Mouse (Mus musculus) limb, embryonic 14.5 days (tissue): Measurements from ENCODE around the gene Lmln. TPM values are rescaled to one million over a fixed set of nuclear protein-coding genes. Genes with fewer than 3 reads are reported as not detected.

Experiments used
- ATAC-seq: fragments of 200-750 bp; cut with Nextera tagmentation; 2 replicates; pipeline ENCODE4 v1.8.0; 2017; ENCODE audit warnings: low read depth, moderate number of reproducible peaks, moderate TSS enrichment; ENCODE audit not compliant: low FRiP score
- DNase-seq: peaks from one replicate; pipeline ENCODE4 v3.0.0-alpha.2; 2015; ENCODE audit warnings: low spot score
- H3K27ac ChIP-seq: fragments of 300-500 bp; sonication (generic); replicated peaks from 2 replicates; pipeline ENCODE4 v1.5.1; 2014; ENCODE audit warnings: low read depth, mild to moderate bottlenecking, low read length, moderate library complexity, mixed read lengths
- H3K27me3 ChIP-seq: fragments of 300-500 bp; sonication (generic); 2 replicates; pipeline ENCODE4 v1.6.1; 2014; ENCODE audit warnings: low read length, mixed read lengths; ENCODE audit not compliant: control insufficient read depth, insufficient read depth
- H3K36me3 ChIP-seq: fragments of 300-500 bp; sonication (generic); 2 replicates; pipeline ENCODE4 v1.6.1; 2014; ENCODE audit warnings: mild to moderate bottlenecking, low read length, moderate library complexity, mixed read lengths; ENCODE audit not compliant: control insufficient read depth, insufficient read depth
- H3K4me1 ChIP-seq: fragments of 300-500 bp; sonication (generic); 2 replicates; pipeline ENCODE4 v1.6.1; 2014; ENCODE audit warnings: antibody characterized with exemption, low read length, mixed read lengths; ENCODE audit not compliant: control insufficient read depth, insufficient read depth
- H3K4me2 ChIP-seq: fragments of 300-500 bp; sonication (generic); replicated peaks from 2 replicates; pipeline ENCODE4 v1.6.1; 2014; ENCODE audit warnings: low read depth, mild to moderate bottlenecking, low read length, moderate library complexity; ENCODE audit not compliant: severe bottlenecking
- H3K4me3 ChIP-seq: fragments of 300-500 bp; sonication (generic); replicated peaks from 2 replicates; pipeline ENCODE4 v1.5.1; 2014; ENCODE audit warnings: low read length
- H3K9ac ChIP-seq: fragments of 300-500 bp; sonication (generic); 2 replicates; pipeline ENCODE4 v1.6.1; 2014; ENCODE audit warnings: mild to moderate bottlenecking, low read depth, low read length, moderate library complexity; ENCODE audit not compliant: severe bottlenecking
- H3K9me3 ChIP-seq: fragments of 300-500 bp; sonication (generic); 2 replicates; pipeline ENCODE4 v1.6.1; 2016; ENCODE audit warnings: low read length; ENCODE audit not compliant: control insufficient read depth
- POLR2A ChIP-seq: fragments of 200-500 bp; IDR thresholded peaks from 2 replicates; pipeline ENCODE4 v1.8.0; 2012; ENCODE audit warnings: inconsistent platforms, mild to moderate bottlenecking, moderate library complexity, borderline replicate concordance; ENCODE audit not compliant: insufficient read depth, insufficient read length; ENCODE audit errors: extremely low read depth
- WGBS: fragments of 180-500 bp; shearing (Covaris S2); extraction: QIAGEN DNeasy Blood & Tissue Kit; methylation state at CpG from one replicate; pipeline ENCODE4 v1.1.7; 2014; 5-methylcytosine and 5-hydroxymethylcytosine counted together
- polyA plus RNA-seq, 2 experiments: library from polyadenylated mRNA; depleted of rRNA in 1 of 2; stranded (reverse) in 1 of 2; unstranded in 1 of 2; fragments of >200 nt; fragmentation: Nextera tagmentation in 1 of 2; extraction: Ambion mirVana in 1 of 2; gene quantifications; 2 replicates each; pipeline versions ENCODE4 v1.2.1 to v1.2.3; 2012 to 2014

Gene Lmln
- polyA plus RNA-seq, 2 experiments: 1.9 to 3.6 TPM

- H3K4me3 ChIP-seq: 0 out of 2 replicates have a peak overlapping the region, but pooled peaks have one; percentile 82
- H3K4me1 ChIP-seq: peaks cover 15% of the 10 kb centered on the region; the same call in 1 of the 2 replicates
- H3K9me3 ChIP-seq: no peaks in the 10 kb centered on the region
- no peak overlapping the region for H3K4me2 ChIP-seq
- WGBS: 42% methylated on average over 11 of the region's 11 CpGs
- no peak for ATAC-seq
- H3K27ac ChIP-seq: peak overlapping the region; percentile 52; the same call in 1 of the 2 replicates
- H3K9ac ChIP-seq: peak overlapping the region; percentile 66; the same call in 1 of the 2 replicates
- DNase-seq: no peak
- peaks cover 34% of the 10 kb centered on the region for H3K36me3 ChIP-seq
- H3K27me3 ChIP-seq: no peaks in the 10 kb centered on the region
- no peak for TF ChIP-seq POLR2A
These were observed 921 bp upstream of the Lmln start for GRCm38 (mm10) chr16:33061400-33061799.

- DNase-seq (peak; percentile 52), ATAC-seq (peak; percentile 38)
- H3K9ac ChIP-seq: peak overlapping the region; percentile 66
- peaks cover 13% of the 10 kb centered on the region; the same call in 1 of the 2 replicates for H3K4me1 ChIP-seq
- no peaks in the 10 kb centered on the region for H3K9me3 ChIP-seq
- peaks cover 34% of the 10 kb centered on the region for H3K36me3 ChIP-seq
- H3K27ac ChIP-seq: 0 out of 2 replicates have a peak overlapping the region, but pooled peaks have one; percentile 52
- H3K4me2 ChIP-seq: peak overlapping the region; percentile 80
- H3K27me3 ChIP-seq: no peaks in the 10 kb centered on the region
- TF ChIP-seq POLR2A: no peak
- WGBS: under 1% methylated on average over 25 of the region's 35 CpGs
- peak overlapping the region; percentile 82 for H3K4me3 ChIP-seq
These were observed 386 bp downstream of the Lmln start for GRCm38 (mm10) chr16:33062682-33063131.

- Histone ChIP-seq H3K9me3 (no peaks in the 10 kb centered on the region), H3K4me1 (peaks cover 7% of the 10 kb centered on the region; the same call in 1 of the 2 replicates), H3K4me2 (peak overlapping the region; percentile 80), H3K36me3 (peaks cover 30% of the 10 kb centered on the region), H3K9ac (peak overlapping the region; percentile 66; the same call in 1 of the 2 replicates), H3K27me3 (no peaks in the 10 kb centered on the region), H3K4me3 (peak overlapping the region; percentile 82), H3K27ac (no peak overlapping the region)
- WGBS: 23% methylated on average over 7 of the region's 7 CpGs
- no peak for TF ChIP-seq POLR2A
- ATAC-seq: no peak
- no peak for DNase-seq
These were observed 946 bp downstream of the Lmln start for GRCm38 (mm10) chr16:33063267-33063666.

GRCm38 (mm10) chr16:33064636-33065035 lies 2.3 kb downstream of the Lmln start:
- Histone ChIP-seq H3K27ac (no peak overlapping the region), H3K9me3 (no peaks in the 10 kb centered on the region), H3K27me3 (no peaks in the 10 kb centered on the region), H3K4me3 (no peak overlapping the region), H3K36me3 (peaks cover 16% of the 10 kb centered on the region), H3K4me2 (no peak overlapping the region), H3K9ac (no peak overlapping the region), H3K4me1 (peaks cover 7% of the 10 kb centered on the region; the same call in 1 of the 2 replicates)
- no peak for TF ChIP-seq POLR2A
- 77% methylated on average over 9 of the region's 9 CpGs for WGBS
- DNase-seq: no peak
- ATAC-seq: no peak

GRCm38 (mm10) chr16:33070928-33071327 lies 8.6 kb downstream of the Lmln start:
- TF ChIP-seq POLR2A: no peak
- Histone ChIP-seq H3K36me3 (peaks cover 11% of the 10 kb centered on the region), H3K27me3 (no peaks in the 10 kb centered on the region), H3K27ac (no peak overlapping the region), H3K4me2 (no peak overlapping the region), H3K4me1 (no peaks in the 10 kb centered on the region), H3K9me3 (no peaks in the 10 kb centered on the region), H3K4me3 (no peak overlapping the region), H3K9ac (no peak overlapping the region)
- DNase-seq: no peak
- no peak for ATAC-seq
